Mouse (Mus musculus) thymus, adult 2 months (tissue): ENCODE measurements around the gene Mpi. TPM values are rescaled to one million over a fixed set of nuclear protein-coding genes. Genes with fewer than 3 reads are reported as not detected.
A peak's percentile ranks its signal among the peaks of the same experiment; 100 is the strongest.

ENCODE experiments used
- DNase-seq: peaks from one replicate; pipeline ENCODE4 v3.0.0; 2021
- H3K27ac ChIP-seq: fragments of 200-500 bp; 2 replicates; pipeline ENCODE4 v1.5.1; 2012; ENCODE audit warnings: low read length, control low read depth; ENCODE audit not compliant: control insufficient read depth, insufficient read depth
- H3K27me3 ChIP-seq: fragments of 200-500 bp; 2 replicates; pipeline ENCODE4 v1.6.1; 2012; ENCODE audit warnings: mild to moderate bottlenecking, low read length, moderate library complexity, mixed read lengths; ENCODE audit not compliant: control insufficient read depth, insufficient read depth
- H3K36me3 ChIP-seq: fragments of 200-500 bp; 2 replicates; pipeline ENCODE4 v1.6.1; 2012; ENCODE audit warnings: mild to moderate bottlenecking, low read length, moderate library complexity; ENCODE audit not compliant: control insufficient read depth, insufficient read depth
- H3K4me1 ChIP-seq: fragments of 200-500 bp; replicated peaks from 2 replicates; pipeline ENCODE4 v1.6.1; 2012; ENCODE audit warnings: low read length; ENCODE audit not compliant: control insufficient read depth, insufficient read depth
- H3K4me3 ChIP-seq: fragments of 200-500 bp; 2 replicates; pipeline ENCODE4 v1.5.1; 2012; ENCODE audit warnings: mild to moderate bottlenecking, low read length, control low read depth, moderate library complexity; ENCODE audit not compliant: control insufficient read depth, insufficient read depth
- CTCF ChIP-seq: fragments of 200-500 bp; IDR thresholded peaks from 2 replicates; pipeline ENCODE4 v1.5.1; 2012; ENCODE audit warnings: mild to moderate bottlenecking, control low read depth, low read length, moderate library complexity, borderline replicate concordance; ENCODE audit not compliant: control insufficient read depth, poor library complexity, insufficient read depth; ENCODE audit errors: extremely low read depth
- POLR2A ChIP-seq: fragments of 200-500 bp; IDR thresholded peaks from 2 replicates; pipeline ENCODE4 v1.6.1; 2012; ENCODE audit warnings: mild to moderate bottlenecking, low read length, control low read depth, moderate library complexity; ENCODE audit not compliant: control insufficient read depth, poor library complexity, insufficient read depth; ENCODE audit errors: extremely low read depth
- WGBS: fragments of 180-500 bp; shearing (Covaris S2); methylation state at CpG from one replicate; pipeline ENCODE4 v1.1.7; 2018; 5-methylcytosine and 5-hydroxymethylcytosine counted together
- polyA plus RNA-seq: library from polyadenylated mRNA; depleted of rRNA; stranded (reverse); fragments of >200 nt; gene quantifications from 2 replicates; pipeline ENCODE4 v1.2.3, GENCODE M21; 2012

Mpi gene
- polyA plus RNA-seq, 1 experiment: 54.3 TPM

GRCm38 (mm10) chr9:57522861-57523246 lies 29.7 kb downstream of the Mpi start:
- TF ChIP-seq POLR2A: no peak
- no peak for TF ChIP-seq CTCF
- no peak overlapping the region for H3K27ac ChIP-seq
- H3K4me1 ChIP-seq: peaks cover 9% of the 10 kb centered on the region
- WGBS: 85% methylated on average over 4 of the region's 4 CpGs
- no peak overlapping the region for H3K4me3 ChIP-seq
- H3K27me3 ChIP-seq: no peaks in the 10 kb centered on the region
- no peaks in the 10 kb centered on the region for H3K36me3 ChIP-seq
- DNase-seq: no peak

GRCm38 (mm10) chr9:57522114-57522860 lies 30.3 kb downstream of the Mpi start:
- Histone ChIP-seq H3K36me3 (no peaks in the 10 kb centered on the region), H3K4me3 (peak overlapping the region; percentile 28; the same call in 1 of the 2 replicates), H3K27ac (no peak overlapping the region), H3K4me1 (peaks cover 9% of the 10 kb centered on the region), H3K27me3 (no peaks in the 10 kb centered on the region)
- TF ChIP-seq POLR2A: no peak
- DNase-seq: no peak
- 31% methylated on average over 7 of the region's 7 CpGs for WGBS

GRCm38 (mm10) chr9:57521056-57521911 lies 31.3 kb downstream of the Mpi start, which contains the start of gene Cox5a:
Cox5a (plus strand) TSS chr9:57521274.
- H3K4me1 ChIP-seq: peaks cover 11% of the 10 kb centered on the region
- TF ChIP-seq CTCF (no peak), POLR2A (peak; percentile 88)
- no peak within 1 kb of the TSS for H3K27ac ChIP-seq
- H3K4me3 ChIP-seq: peak within 1 kb of the TSS; percentile 80
- WGBS: under 1% methylated on average over 95 of the region's 95 CpGs
- H3K36me3 ChIP-seq: no peaks in the 10 kb centered on the region
- no peaks in the 10 kb centered on the region for H3K27me3 ChIP-seq
- DNase-seq: peak; percentile 89

GRCm38 (mm10) chr9:57520375-57521055 lies 32.0 kb downstream of the Mpi start:
- DNase-seq: no peak
- WGBS: 36% methylated on average over 16 of the region's 16 CpGs
- peaks cover 11% of the 10 kb centered on the region for H3K4me1 ChIP-seq
- no peak overlapping the region for H3K27ac ChIP-seq
- no peak for TF ChIP-seq CTCF
- TF ChIP-seq POLR2A: no peak
- no peaks in the 10 kb centered on the region for H3K27me3 ChIP-seq
- H3K36me3 ChIP-seq: no peaks in the 10 kb centered on the region
- H3K4me3 ChIP-seq: peak overlapping the region; percentile 80

GRCm38 (mm10) chr9:57517113-57517512 lies 35.5 kb downstream of the Mpi start:
- DNase-seq: peak; percentile 68
- Histone ChIP-seq H3K27me3 (no peaks in the 10 kb centered on the region), H3K36me3 (no peaks in the 10 kb centered on the region), H3K4me1 (peaks cover 4% of the 10 kb centered on the region), H3K27ac (no peak overlapping the region), H3K4me3 (no peak overlapping the region)
- TF ChIP-seq CTCF: no peak
- TF ChIP-seq POLR2A: no peak
- 13% methylated on average over 3 of the region's 3 CpGs for WGBS

- H3K27ac ChIP-seq: no peak overlapping the region
- no peaks in the 10 kb centered on the region for H3K36me3 ChIP-seq
- DNase-seq: no peak
- H3K4me3 ChIP-seq: no peak overlapping the region
- H3K27me3 ChIP-seq: peaks cover 2% of the 10 kb centered on the region; the same call in 1 of the 2 replicates
- 59% methylated on average over 2 of the region's 2 CpGs for WGBS
- no peak for TF ChIP-seq CTCF
- TF ChIP-seq POLR2A: no peak
- no peaks in the 10 kb centered on the region for H3K4me1 ChIP-seq
Measured at GRCm38 (mm10) chr9:57510577-57510976, 42.0 kb downstream of the Mpi start.
